Mouse (Mus musculus) cortical plate, adult 2 months (tissue): ENCODE measurements around the gene Gpr62. TPM values are rescaled to one million over a fixed set of nuclear protein-coding genes. Genes with fewer than 3 reads are reported as not detected.

ENCODE experiments used
- H3K27ac ChIP-seq: fragments of 200-500 bp; 2 replicates; pipeline ENCODE4 v1.5.1; 2012; ENCODE audit warnings: low read length, control low read depth, inconsistent platforms; ENCODE audit not compliant: insufficient read depth
- H3K4me1 ChIP-seq: fragments of 200-500 bp; 2 replicates; pipeline ENCODE4 v1.6.1; 2011; ENCODE audit warnings: low read length; ENCODE audit not compliant: control insufficient read depth, insufficient read depth
- H3K4me3 ChIP-seq: fragments of 200-500 bp; 2 replicates; pipeline ENCODE4 v1.5.1; 2011; ENCODE audit warnings: mild to moderate bottlenecking, low read length, control low read depth; ENCODE audit not compliant: insufficient read depth
- CTCF ChIP-seq: fragments of 200-500 bp; IDR thresholded peaks from 2 replicates; pipeline ENCODE4 v1.5.1; 2011; ENCODE audit warnings: mild to moderate bottlenecking, control low read depth, low read length; ENCODE audit not compliant: insufficient read depth; ENCODE audit errors: extremely low read depth
- POLR2A ChIP-seq: fragments of 200-500 bp; IDR thresholded peaks from 2 replicates; pipeline ENCODE4 v1.6.1; 2011; ENCODE audit warnings: mild to moderate bottlenecking, low read length, control low read depth; ENCODE audit not compliant: insufficient read depth; ENCODE audit errors: extremely low read depth
- polyA plus RNA-seq: library from polyadenylated mRNA; depleted of rRNA; stranded (reverse); fragments of >200 nt; gene quantifications from 2 replicates; pipeline ENCODE4 v1.2.3, GENCODE M21; 2012

The Gpr62 gene
- polyA plus RNA-seq, 1 experiment, result 19.0 TPM

DNA sequence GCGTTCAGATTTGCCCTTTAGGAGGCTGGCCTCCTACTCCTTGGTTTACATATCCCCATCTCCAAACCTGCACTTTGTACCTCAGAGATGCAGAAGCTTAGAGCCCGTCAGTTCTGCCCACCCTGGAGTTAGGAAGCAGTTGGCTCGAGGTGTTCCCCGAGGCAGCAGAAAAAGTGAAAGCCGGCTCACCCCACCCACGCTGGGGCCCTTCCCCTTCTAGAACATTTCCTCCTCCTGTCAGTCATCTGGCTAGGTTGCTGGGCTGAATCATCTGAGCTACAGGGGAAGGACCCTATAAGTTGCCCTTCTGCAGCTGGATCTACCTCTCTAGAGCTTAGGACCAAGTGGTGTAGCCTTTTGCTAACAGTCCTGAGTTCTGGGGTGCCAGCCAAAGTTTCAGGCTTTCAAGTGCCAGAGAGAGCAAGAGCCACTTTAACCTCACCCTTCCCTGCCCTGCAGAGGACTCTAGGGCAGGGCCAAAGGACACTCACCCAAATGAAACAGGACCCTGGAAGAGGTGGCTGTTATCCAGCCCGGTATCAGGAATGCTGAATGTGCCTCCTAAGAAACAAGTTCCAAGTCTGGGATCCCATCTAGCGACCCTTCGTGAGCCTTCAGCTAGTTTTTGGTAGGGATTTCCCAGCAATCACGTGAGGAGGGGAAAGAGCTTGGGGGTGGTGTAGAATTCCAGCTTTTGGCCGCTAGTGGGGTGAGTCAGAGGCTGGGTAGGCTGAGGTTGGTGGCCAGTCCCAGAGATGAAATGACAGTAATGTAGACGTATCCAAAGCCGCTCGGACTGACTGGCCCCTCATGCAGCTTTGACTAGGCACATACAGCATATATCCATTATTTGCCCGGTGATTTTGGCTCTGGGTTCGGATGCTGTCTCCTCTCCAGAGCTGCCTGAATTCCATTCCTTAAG is 10.5 kb upstream of the Gpr62 start:
- TF ChIP-seq POLR2A (no peak), CTCF (no peak)
- H3K4me3 ChIP-seq, result no peak overlapping the region; the same call in 1 of the 2 replicates
- H3K4me1 ChIP-seq, result peaks cover 12% of the 10 kb centered on the region; the same call in 1 of the 2 replicates
- H3K27ac ChIP-seq, result peak overlapping the region; percentile 11

DNA sequence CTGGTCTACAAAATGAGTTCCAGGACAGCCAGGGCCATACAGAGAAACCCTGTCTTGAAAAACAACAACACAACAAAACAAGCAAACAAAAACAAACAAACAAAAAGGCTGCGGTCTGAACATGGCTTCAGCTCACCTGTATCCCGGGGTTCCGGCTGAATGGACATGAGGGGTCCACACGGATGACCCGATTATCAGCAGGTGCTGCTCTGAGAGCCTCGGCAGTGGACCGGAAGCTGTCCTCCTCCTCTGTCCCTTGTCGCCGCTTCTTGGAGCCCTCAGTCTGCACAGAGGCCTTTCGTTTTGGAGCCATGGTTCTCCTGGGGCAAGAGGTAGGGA is 9.9 kb upstream of the Gpr62 start, which contains the start of gene Rrp9:
Gene Rrp9, plus strand, starts transcription at position 301 of the 339 bp plus-strand sequence.
- Histone ChIP-seq H3K4me1 (peaks cover 12% of the 10 kb centered on the region; the same call in 1 of the 2 replicates), H3K4me3 (no peak within 1 kb of the TSS; the same call in 1 of the 2 replicates), H3K27ac (peak within 1 kb of the TSS; percentile 11)
- TF ChIP-seq CTCF, result no peak
- no peak for TF ChIP-seq POLR2A

DNA sequence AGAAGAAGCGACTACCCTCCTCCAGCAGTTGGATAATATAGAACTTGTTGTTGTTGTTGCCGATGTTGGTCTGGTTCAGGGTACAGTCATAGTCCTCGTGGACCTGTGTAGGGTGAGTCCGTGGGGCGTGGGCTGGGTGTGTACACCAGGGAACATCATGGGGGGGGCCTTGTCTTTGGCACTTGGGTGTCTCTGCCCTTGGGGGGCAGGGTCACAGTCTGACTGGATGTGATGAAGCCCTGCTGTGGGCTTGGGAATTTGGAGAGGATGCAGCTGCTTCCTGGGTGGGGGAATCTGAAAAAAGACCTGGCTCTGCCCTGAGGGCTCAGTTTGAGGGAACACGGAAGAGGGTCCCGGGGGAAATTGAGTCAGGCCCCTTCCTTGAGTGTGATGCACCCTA is 9.3 kb upstream of the Gpr62 start:
- no peak for TF ChIP-seq POLR2A
- TF ChIP-seq CTCF, result no peak
- no peak overlapping the region for H3K27ac ChIP-seq
- peaks cover 12% of the 10 kb centered on the region; the same call in 1 of the 2 replicates for H3K4me1 ChIP-seq
- H3K4me3 ChIP-seq, result no peak overlapping the region

DNA sequence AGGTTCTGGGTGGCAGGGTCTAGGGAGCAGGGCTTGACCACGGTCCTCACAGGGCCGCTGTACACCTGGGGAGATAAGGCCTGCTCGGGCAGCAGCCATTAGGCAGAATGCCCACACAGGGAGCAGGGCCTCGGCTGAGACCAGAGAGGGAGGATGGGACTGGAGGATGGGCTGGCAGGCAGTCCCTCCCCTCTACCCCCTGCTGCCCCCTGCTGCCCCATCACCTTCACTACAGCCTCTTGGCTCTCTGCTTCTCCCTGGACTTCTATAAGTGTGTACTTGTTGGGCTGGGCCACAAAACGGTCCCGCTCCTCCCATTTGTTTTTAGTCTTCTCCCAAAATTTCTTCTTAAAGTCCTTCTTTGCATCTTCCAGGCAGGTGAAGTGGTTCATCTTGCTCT is 8.7 kb upstream of the Gpr62 start:
- peak; percentile 52 for TF ChIP-seq CTCF
- no peak for TF ChIP-seq POLR2A
- H3K4me1 ChIP-seq, result peaks cover 12% of the 10 kb centered on the region; the same call in 1 of the 2 replicates
- H3K4me3 ChIP-seq, result no peak overlapping the region
- no peak overlapping the region for H3K27ac ChIP-seq

DNA sequence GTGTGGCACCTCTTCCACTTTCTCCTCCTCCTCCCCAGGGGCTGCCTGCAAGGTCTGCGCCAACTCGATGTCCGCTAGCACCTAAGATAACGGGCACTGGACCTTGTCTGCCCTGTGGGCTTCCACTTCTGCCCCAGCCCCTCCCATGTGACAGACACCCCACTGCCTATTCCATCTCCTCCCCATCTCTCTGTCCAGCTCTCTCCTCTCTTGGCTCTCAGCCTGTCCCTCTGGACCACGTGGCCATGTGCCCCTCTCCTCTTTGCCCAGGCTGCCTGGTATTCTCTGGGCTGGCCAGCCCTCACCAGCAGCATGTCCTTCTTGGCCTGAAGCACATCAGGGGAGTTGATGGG is 8.0 kb upstream of the Gpr62 start:
- Histone ChIP-seq H3K27ac (no peak overlapping the region), H3K4me1 (peaks cover 12% of the 10 kb centered on the region; the same call in 1 of the 2 replicates), H3K4me3 (no peak overlapping the region)
- TF ChIP-seq CTCF (no peak), POLR2A (no peak)

DNA sequence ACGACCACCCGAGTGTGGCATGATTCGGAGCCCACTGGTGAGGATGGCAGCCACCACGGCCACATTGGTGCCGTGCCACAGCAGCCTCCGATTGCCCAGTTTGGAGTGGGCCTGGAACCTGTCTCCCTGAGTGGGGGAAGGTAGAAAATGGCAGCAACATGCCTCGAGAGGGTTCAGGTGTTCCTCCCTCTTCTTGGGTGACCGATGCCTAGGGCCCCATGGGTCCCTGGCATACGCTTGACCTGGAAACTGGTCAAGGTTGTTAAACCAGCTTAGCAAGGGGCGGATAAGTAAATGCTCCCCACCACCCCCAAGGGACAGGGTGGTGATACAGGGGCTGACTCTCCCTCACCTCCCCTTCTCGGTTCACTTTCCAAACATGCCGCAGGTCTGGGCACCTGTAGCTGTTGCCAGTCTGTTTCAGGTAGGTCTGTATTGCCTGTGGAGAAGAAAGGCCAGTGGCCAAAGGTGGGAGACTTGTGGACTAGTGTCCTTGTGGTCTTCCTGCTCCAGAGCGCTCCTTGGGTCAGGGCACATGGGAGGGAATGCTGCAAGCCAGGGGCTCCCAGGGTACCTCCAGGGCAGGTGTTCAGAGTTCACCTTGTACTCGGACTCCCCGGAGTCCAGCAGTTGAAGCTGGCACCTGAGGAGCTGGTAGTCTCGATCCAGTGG is 7.5 kb upstream of the Gpr62 start:
- Histone ChIP-seq H3K27ac (no peak overlapping the region), H3K4me1 (peaks cover 12% of the 10 kb centered on the region; the same call in 1 of the 2 replicates), H3K4me3 (no peak overlapping the region)
- TF ChIP-seq CTCF (no peak), POLR2A (no peak)

DNA sequence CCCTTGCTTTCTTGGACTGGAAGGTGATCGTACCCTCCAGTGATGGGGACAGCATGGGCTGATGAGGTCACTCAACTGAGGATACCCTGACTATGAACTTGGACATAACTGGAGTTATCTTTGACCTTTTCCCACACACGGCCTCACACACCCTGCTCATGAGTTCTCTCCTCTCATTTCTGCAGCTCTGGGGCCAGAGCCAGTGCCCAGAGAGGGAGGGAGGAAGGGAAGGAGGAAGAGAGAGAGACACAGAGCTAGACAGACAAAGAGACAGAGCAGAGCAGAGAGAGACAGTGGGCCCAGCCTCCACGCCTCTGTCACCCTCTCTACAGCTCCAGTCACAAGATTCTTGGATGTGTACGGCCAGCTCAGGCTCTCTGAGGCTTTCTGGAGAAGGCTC is 6.6 kb upstream of the Gpr62 start:
- Histone ChIP-seq H3K27ac (peak overlapping the region; percentile 63), H3K4me1 (peaks cover 8% of the 10 kb centered on the region; the same call in 1 of the 2 replicates), H3K4me3 (no peak overlapping the region)
- TF ChIP-seq POLR2A, result no peak
- TF ChIP-seq CTCF, result no peak

DNA sequence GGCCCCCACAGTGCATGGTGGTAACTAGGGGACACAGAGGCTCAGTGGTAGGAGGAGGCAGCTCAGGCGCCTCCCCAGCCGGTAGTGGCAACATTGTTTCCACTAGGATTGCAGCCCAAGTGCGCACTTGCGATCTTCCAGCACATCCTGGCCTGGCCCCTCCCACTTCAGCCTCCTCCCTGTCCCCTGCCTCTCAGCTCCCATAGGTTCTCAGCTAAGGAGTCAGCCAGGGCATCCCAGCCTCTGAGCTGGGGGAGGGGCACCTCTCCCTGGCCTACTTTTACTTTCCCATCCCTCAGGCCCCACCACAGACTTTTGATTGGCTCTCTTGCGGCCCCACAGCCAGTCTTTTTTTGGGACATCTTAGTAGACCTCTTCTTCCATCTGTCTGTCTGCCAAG is 6.2 kb upstream of the Gpr62 start:
- Histone ChIP-seq H3K27ac (peak overlapping the region; percentile 63; the same call in 1 of the 2 replicates), H3K4me3 (no peak overlapping the region)
- no peak for TF ChIP-seq CTCF
- 0 out of 2 replicates have a peak, but pooled peaks have one; percentile 20 for TF ChIP-seq POLR2A

DNA sequence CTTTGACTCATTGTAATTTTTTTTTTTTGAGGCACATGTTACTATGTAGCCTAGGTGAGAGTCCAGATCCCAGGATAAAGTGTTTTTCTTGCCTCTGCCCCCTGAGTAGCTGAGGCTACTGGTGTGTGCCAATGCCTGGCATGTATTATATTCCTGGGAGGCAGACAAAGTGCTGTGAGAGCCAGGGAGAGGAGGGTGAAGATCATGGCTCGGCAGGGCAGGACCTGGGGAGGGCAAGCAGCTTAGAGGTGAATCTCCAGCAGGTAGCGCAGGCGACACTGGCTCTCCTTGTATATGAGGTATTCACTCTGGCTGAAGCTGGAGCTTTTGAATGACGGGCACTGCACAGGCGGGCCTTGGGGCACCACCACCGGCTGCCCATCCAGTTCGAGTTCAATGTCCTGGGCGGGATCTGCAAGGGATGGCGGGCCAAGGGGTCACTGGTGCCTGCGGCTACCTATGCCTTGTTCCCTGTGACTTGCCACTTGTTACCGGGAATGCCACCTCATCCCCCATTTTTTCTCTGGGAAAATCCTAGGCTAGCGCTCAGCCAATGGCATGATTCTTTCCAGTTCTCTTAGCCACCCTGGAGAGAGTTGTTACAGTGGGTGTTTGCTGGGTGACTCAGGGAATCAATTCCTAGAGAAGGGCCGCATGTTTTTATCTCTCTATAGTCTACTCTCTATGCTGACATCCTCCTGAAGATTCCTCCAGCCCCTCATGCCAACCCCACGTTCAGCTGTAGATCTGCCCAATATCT is 5.4 kb upstream of the Gpr62 start:
- peak overlapping the region; percentile 63; the same call in 1 of the 2 replicates for H3K27ac ChIP-seq
- peaks cover 7% of the 10 kb centered on the region; the same call in 1 of the 2 replicates for H3K4me1 ChIP-seq
- no peak for TF ChIP-seq POLR2A
- TF ChIP-seq CTCF, result no peak

More for the DNA sequence above, 6.2 kb upstream of the Gpr62 start:
- H3K4me1 ChIP-seq, result peaks cover 8% of the 10 kb centered on the region; the same call in 1 of the 2 replicates

DNA sequence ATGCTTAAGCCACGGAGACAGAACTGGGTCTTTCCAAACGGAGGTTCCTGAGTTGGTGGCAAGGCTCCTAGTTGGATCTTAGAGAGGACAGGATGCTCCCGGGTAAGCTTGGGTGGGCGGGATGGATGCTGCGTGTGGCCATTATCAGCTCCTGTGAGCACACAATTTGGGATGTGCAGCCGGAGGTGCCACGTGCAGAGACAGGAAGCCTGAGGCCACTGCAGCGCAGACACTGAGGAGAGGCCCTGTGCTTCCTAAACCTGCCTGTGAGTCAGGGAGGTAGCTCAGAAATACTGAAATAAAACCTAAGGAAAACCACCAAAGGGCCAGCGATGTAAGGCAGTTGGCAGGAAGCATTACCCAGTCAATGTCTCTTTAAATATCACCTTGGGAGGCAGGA is 4.0 kb upstream of the Gpr62 start:
- no peak overlapping the region for H3K4me3 ChIP-seq
- 0 out of 2 replicates have a peak, but pooled peaks cover 5% of the 10 kb centered on the region for H3K4me1 ChIP-seq
- TF ChIP-seq CTCF (no peak), POLR2A (no peak)
- no peak overlapping the region for H3K27ac ChIP-seq

More for the DNA sequence above, 5.4 kb upstream of the Gpr62 start:
- no peak overlapping the region for H3K4me3 ChIP-seq
